Mouse (Mus musculus): Measurements from ENCODE around the gene Ppard.

GRCm38 (mm10) chr17:28277226-28277625, 44.7 kb downstream of the Ppard start:
- no peak for TF ChIP-seq GATA1 (IDR thresholded peaks at IDR 0.05; ENCODE audit: low read length)
- TF ChIP-seq TAL1 (IDR thresholded peaks at IDR 0.05; ENCODE audit: low read length): no peak

Measured in erythroblast, embryonic 14.5 days (primary cell).